Mouse (Mus musculus) heart, adult 2 months (tissue): ENCODE measurements around the gene Cgnl1. TPM values are rescaled to one million over a fixed set of nuclear protein-coding genes. Genes with fewer than 3 reads are reported as not detected.

Experiments
- DNase-seq, 2 experiments: peaks; one replicate each; pipeline ENCODE4 v3.0.0; 2021
- H3K27ac ChIP-seq: fragments of 200-600 bp; 2 replicates; pipeline ENCODE4 v1.8.1; 2022
- H3K27me3 ChIP-seq: fragments of 200-500 bp; 2 replicates; pipeline ENCODE4 v1.6.1; 2012; ENCODE audit warnings: mild to moderate bottlenecking, low read length, inconsistent platforms, mixed read lengths; ENCODE audit not compliant: control insufficient read depth, insufficient read depth
- H3K36me3 ChIP-seq: fragments of 200-500 bp; 2 replicates; pipeline ENCODE4 v1.6.1; 2012; ENCODE audit warnings: low read length, inconsistent platforms; ENCODE audit not compliant: control insufficient read depth, insufficient read depth
- H3K4me1 ChIP-seq: fragments of 200-500 bp; 2 replicates; pipeline ENCODE4 v1.6.1; 2011; ENCODE audit warnings: low read length; ENCODE audit not compliant: control insufficient read depth, insufficient read depth
- H3K4me3 ChIP-seq: fragments of 200-600 bp; 2 replicates; pipeline ENCODE4 v1.8.1; 2022
- H3K79me2 ChIP-seq: fragments of 200-500 bp; replicated peaks from 2 replicates; pipeline ENCODE4 v1.6.1; 2012; ENCODE audit warnings: mild to moderate bottlenecking, inconsistent platforms, low read length, moderate library complexity, mixed read lengths; ENCODE audit not compliant: control insufficient read depth, insufficient read depth
- H3K9ac ChIP-seq: fragments of 200-500 bp; 2 replicates; pipeline ENCODE4 v1.6.1; 2012; ENCODE audit warnings: low read depth, mild to moderate bottlenecking, control low read depth, inconsistent platforms, low read length, mixed read lengths
- CTCF ChIP-seq: fragments of 200-600 bp; IDR thresholded peaks from 2 replicates; pipeline ENCODE4 v1.8.1; 2022; ENCODE audit warnings: antibody characterized with exemption, mild to moderate bottlenecking, moderate library complexity
- EP300 ChIP-seq: fragments of 200-500 bp; IDR thresholded peaks from 2 replicates; pipeline ENCODE4 v1.6.1; 2011; ENCODE audit warnings: low read depth, low read length, control low read depth; ENCODE audit not compliant: insufficient read depth
- POLR2A ChIP-seq: fragments of 200-500 bp; IDR thresholded peaks from 2 replicates; pipeline ENCODE4 v1.6.1; 2011; ENCODE audit warnings: mild to moderate bottlenecking, low read depth, low read length, control low read depth; ENCODE audit not compliant: insufficient read depth
- WGBS: fragments of 180-500 bp; shearing (Covaris S2); methylation state at CpG from one replicate; pipeline ENCODE4 v1.1.7; 2018; 5-methylcytosine and 5-hydroxymethylcytosine counted together
- intact Hi-C: fragments of 180-260 bp; cut with DNase I; formaldehyde crosslinking; loops from one replicate; pipeline ENCODE4 v1.15.1; 2025
- polyA plus RNA-seq: library from polyadenylated mRNA; depleted of rRNA; stranded (reverse); fragments of >200 nt; gene quantifications from 2 replicates; pipeline ENCODE4 v1.2.3, GENCODE M21; 2012
- total RNA-seq, 2 experiments: library from RNA; stranded (reverse); gene quantifications; 2 replicates each; pipeline ENCODE4 v1.2.3; 2021

Cgnl1 gene
- total and polyA plus RNA-seq, 3 experiments, result 10.5 to 31.0 (median 28.1) TPM

DNA sequence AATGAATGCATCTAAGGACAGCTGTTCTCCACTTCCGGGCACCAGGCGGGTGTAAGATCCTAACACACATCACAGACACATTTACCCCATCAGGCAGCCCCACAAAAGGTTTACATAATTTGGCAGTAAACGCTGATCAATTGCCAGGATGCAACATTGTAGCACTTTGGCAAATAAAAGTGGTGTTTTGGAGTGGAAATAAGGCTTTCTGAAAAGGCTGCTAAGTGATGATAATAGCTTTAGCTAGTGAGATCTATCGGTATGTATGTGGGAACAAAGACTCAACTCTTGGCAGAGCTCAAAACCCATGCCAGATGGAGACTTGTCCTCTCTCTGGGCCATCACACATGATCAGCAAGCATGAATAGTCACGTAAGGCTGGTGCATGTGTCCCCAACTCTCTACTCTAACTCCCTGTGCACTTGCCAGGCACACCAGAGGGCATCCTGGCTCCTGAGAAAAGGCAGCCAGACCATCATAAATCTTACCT lies 42.5 kb downstream of the Cgnl1 start:
- peaks cover 5% of the 10 kb centered on the region for H3K4me1 ChIP-seq
- no peak for DNase-seq
- intact Hi-C loops, result loop anchor here (5.0 kb wide), 1 partner anchor 43 kb away; the partner anchor contains the start of gene Cgnl1
- no peaks in the 10 kb centered on the region for H3K36me3 ChIP-seq
- H3K79me2 ChIP-seq, result no peaks in the 10 kb centered on the region
- H3K4me3 ChIP-seq, result no peak overlapping the region
- H3K27me3 ChIP-seq, result no peaks in the 10 kb centered on the region
- no peak overlapping the region for H3K27ac ChIP-seq
- H3K9ac ChIP-seq, result no peak overlapping the region
- TF ChIP-seq CTCF, result no peak
- TF ChIP-seq POLR2A, result no peak
- TF ChIP-seq EP300, result no peak
- WGBS, result 78% methylated on average over 5 of the region's 5 CpGs

DNA sequence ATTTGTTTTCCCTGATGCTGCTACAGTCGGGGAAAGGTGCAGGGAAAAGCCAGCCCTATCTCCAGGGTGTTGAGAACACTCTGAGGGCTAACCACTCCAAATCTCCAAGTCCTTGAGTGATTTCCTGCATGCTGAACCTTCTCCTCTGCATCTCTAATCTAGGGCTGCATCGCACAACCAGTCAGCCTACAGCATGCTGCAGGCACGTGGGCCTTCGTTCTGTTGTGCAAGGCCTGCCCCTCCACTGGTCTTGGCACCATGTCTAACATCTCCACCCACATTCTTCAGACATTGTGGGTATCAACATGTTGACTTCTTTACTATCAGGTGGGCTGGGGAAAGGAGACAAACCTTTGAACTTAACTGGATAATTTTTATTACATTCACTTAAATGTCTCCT lies 44.2 kb downstream of the Cgnl1 start:
- Histone ChIP-seq H3K27ac (no peak overlapping the region), H3K36me3 (no peaks in the 10 kb centered on the region), H3K4me3 (no peak overlapping the region), H3K9ac (no peak overlapping the region), H3K27me3 (no peaks in the 10 kb centered on the region), H3K79me2 (no peaks in the 10 kb centered on the region), H3K4me1 (peaks cover 5% of the 10 kb centered on the region)
- intact Hi-C loops, result loop anchor here (5.0 kb wide), 1 partner anchor 45 kb away; the partner anchor contains the start of gene Cgnl1
- no peak for DNase-seq
- TF ChIP-seq EP300 (no peak), CTCF (no peak), POLR2A (no peak)
- 58% methylated on average over 4 of the region's 4 CpGs for WGBS

DNA sequence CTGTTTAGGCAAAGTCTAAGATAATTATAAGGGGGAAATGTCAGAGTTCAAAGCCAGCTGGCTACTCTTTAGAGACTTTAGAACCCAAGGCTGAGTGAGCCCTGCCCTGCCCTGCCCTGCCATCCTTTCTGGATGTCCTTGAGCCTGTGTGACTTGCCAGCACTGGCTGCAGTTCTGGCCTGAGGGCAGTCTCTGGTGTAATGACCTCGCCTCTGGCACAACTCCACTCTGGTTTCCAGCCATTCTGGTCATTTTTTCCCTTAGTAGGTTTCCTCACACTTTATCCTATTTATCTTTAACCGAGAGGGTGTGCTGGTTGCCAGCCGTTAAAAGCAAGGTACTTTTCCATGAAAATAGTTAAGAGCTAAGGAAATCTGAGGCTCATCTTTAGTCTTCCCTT lies 45.3 kb downstream of the Cgnl1 start:
- no peak overlapping the region for H3K27ac ChIP-seq
- H3K9ac ChIP-seq, result no peak overlapping the region
- intact Hi-C loops, result loop anchor here (5.0 kb wide), 1 partner anchor 46 kb away; the partner anchor contains the start of gene Cgnl1
- TF ChIP-seq CTCF, result no peak
- no peak for TF ChIP-seq EP300
- no peak for TF ChIP-seq POLR2A
- H3K79me2 ChIP-seq, result no peaks in the 10 kb centered on the region
- no peaks in the 10 kb centered on the region for H3K27me3 ChIP-seq
- peak; percentile 63 to 69 for DNase-seq
- H3K36me3 ChIP-seq, result no peaks in the 10 kb centered on the region
- no peak overlapping the region for H3K4me3 ChIP-seq
- 51% methylated on average over 3 of the region's 3 CpGs for WGBS
- H3K4me1 ChIP-seq, result peaks cover 5% of the 10 kb centered on the region

DNA sequence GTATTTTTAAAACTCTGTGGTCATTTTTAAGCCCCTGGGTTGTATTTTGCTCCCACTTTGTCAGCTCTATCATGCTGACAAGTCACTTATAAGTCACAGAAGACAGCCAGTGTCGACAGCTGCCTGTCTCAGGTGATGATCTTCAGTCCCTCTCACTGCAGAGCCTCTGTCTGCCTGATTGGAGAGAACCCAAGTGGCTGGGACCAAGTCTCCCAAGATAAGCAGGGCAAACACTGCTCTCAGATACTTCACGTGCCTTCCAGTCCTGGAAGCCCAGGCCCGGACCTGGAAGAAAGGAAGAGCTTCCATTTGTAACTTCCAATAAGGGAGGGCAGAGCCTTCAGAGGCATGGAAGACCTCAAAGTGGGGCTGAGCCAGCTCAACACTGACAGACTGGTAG lies 49.0 kb downstream of the Cgnl1 start:
- DNase-seq, result no peak
- H3K27ac ChIP-seq, result no peak overlapping the region
- peaks cover 5% of the 10 kb centered on the region; the same call in 1 of the 2 replicates for H3K36me3 ChIP-seq
- no peak overlapping the region for H3K4me3 ChIP-seq
- TF ChIP-seq POLR2A (no peak), EP300 (0 out of 2 replicates have a peak, but pooled peaks have one; percentile 26)
- H3K27me3 ChIP-seq, result no peaks in the 10 kb centered on the region
- H3K4me1 ChIP-seq, result peaks cover 6% of the 10 kb centered on the region
- H3K79me2 ChIP-seq, result no peaks in the 10 kb centered on the region
- WGBS, result 38% methylated on average over 3 of the region's 3 CpGs
- intact Hi-C loops, result no loop called here
- H3K9ac ChIP-seq, result no peak overlapping the region

DNA sequence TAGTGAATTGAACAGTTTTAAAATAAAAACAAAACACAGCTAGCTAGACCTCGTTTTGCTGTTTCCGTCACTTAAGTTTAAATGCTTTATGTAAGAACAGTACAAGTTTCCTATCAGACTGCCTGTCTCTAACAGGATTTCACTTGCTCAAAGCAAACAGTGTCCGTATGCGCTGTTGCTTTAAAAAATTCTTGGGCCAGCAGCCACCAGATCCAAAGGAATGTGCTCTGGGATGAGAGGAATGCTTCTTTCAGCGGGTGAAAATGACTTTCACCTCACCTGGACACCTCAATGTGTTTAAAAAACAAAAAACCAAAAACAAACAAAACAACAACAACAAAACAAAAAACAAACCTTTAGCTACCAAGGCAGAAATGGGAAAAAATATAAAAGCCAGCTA lies 54.4 kb downstream of the Cgnl1 start:
- Histone ChIP-seq H3K36me3 (peaks cover 5% of the 10 kb centered on the region; the same call in 1 of the 2 replicates), H3K4me1 (peaks cover 2% of the 10 kb centered on the region), H3K79me2 (no peaks in the 10 kb centered on the region)

DNA sequence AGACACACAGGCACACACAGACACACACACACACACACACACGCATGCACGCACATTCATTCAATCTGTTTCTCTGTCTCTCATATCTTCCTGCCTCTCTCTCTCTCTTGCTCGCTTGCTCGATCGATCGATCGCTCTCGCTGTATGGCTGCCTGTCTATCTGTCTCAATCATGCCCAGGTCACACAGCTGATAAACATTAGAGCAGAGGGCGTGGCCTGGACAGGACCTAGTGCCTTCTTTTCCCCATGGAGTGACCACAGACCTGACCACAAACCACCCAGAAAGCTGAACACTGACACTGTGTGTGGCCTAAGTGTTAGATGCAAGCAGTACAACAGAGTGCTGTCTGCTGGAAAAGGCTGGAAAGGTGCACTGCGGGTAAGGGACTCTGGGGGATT lies 60.6 kb downstream of the Cgnl1 start:
- H3K79me2 ChIP-seq, result no peaks in the 10 kb centered on the region
- intact Hi-C loops, result loop anchor here (5.0 kb wide), 1 partner anchor 63 kb away; no protein-coding TSS in a partner anchor
- H3K27ac ChIP-seq, result no peak overlapping the region
- no peak overlapping the region for H3K4me3 ChIP-seq
- WGBS, result 82% methylated on average over 10 of the region's 10 CpGs
- H3K27me3 ChIP-seq, result no peaks in the 10 kb centered on the region
- no peaks in the 10 kb centered on the region for H3K36me3 ChIP-seq
- no peak overlapping the region for H3K9ac ChIP-seq
- no peak for DNase-seq
- TF ChIP-seq POLR2A (no peak), CTCF (no peak), EP300 (no peak)
- peaks cover 4% of the 10 kb centered on the region for H3K4me1 ChIP-seq

More for the DNA sequence above, 54.4 kb downstream of the Cgnl1 start:
- intact Hi-C loops, result no loop called here
- Histone ChIP-seq H3K9ac (no peak overlapping the region), H3K27ac (no peak overlapping the region), H3K27me3 (no peaks in the 10 kb centered on the region), H3K4me3 (no peak overlapping the region)
- TF ChIP-seq POLR2A (no peak), EP300 (no peak), CTCF (no peak)
- DNase-seq, result no peak
- WGBS, result 44% methylated on average over 5 of the region's 5 CpGs

DNA sequence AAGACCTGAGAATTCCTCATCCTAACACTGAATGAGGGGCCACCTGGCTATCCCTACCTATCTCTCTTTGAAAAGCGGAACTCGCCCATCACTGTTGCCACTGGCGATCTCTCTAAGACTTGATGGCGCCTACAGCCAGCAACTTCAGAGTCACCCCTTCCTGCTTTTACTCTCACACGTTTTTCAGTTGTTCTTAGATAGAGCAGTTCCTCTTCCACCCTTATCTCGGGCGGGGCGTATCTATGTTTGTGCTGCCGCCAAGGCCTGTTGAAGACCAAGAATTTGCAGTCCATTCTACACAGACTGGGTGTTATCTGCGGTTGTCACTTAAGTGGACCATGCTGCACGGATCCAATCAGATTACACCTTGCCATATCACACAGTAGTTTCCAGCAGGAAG lies 62.2 kb downstream of the Cgnl1 start:
- no peaks in the 10 kb centered on the region for H3K27me3 ChIP-seq
- H3K4me1 ChIP-seq, result peaks cover 5% of the 10 kb centered on the region
- H3K36me3 ChIP-seq, result no peaks in the 10 kb centered on the region
- H3K9ac ChIP-seq, result no peak overlapping the region
- no peak overlapping the region for H3K4me3 ChIP-seq
- 47% methylated on average over 11 of the region's 11 CpGs for WGBS
- H3K79me2 ChIP-seq, result no peaks in the 10 kb centered on the region
- peak in 1 of 2 experiments; percentile 41 for DNase-seq
- intact Hi-C loops, result no loop called here
- no peak overlapping the region for H3K27ac ChIP-seq
- TF ChIP-seq CTCF, result no peak
- TF ChIP-seq POLR2A, result no peak
- no peak for TF ChIP-seq EP300
